Mouse (Mus musculus): ENCODE measurements at regions not wholly inside any gene's neighbourhood (a gene's known extent, or its start where the extent isn't known, plus 50 kb on each side); places are given as distances from the start of the nearest gene placed in this dataset.
"Not testable (repeated sequence)": the region's sequence is repeated elsewhere in the genome, so short reads cannot be mapped to it uniquely, and the experiment has no call there.

GRCm38 (mm10) chr16:9016040-9016761 lies 186.3 kb downstream of the 1810013L24Rik start:
- DNase-seq = no peak

GRCm38 (mm10) chr16:9016762-9017086 lies 186.8 kb downstream of the 1810013L24Rik start:
- DNase-seq = no peak

- no peak for DNase-seq
Observed at GRCm38 (mm10) chr16:9030717-9031116, 200.8 kb downstream of the 1810013L24Rik start.

GRCm38 (mm10) chr16:9043271-9043670 lies 213.4 kb downstream of the 1810013L24Rik start:
- no peak for DNase-seq

- peak; percentile 28 for DNase-seq
Observed at GRCm38 (mm10) chr16:9046864-9047263, 217.0 kb downstream of the 1810013L24Rik start.

GRCm38 (mm10) chr16:9054415-9054814 lies 224.5 kb downstream of the 1810013L24Rik start:
- no peak for DNase-seq

GRCm38 (mm10) chr16:9056430-9056829 lies 226.5 kb downstream of the 1810013L24Rik start:
- DNase-seq = no peak

GRCm38 (mm10) chr16:9071526-9071925 lies 241.6 kb downstream of the 1810013L24Rik start:
- no peak for DNase-seq

- not testable (repeated sequence) for DNase-seq
Observed at GRCm38 (mm10) chr16:9071956-9072355, 242.1 kb downstream of the 1810013L24Rik start.

GRCm38 (mm10) chr16:9074295-9074694 lies 244.4 kb downstream of the 1810013L24Rik start:
- no peak for DNase-seq

- no peak for DNase-seq
Observed at GRCm38 (mm10) chr16:9077451-9077850, 247.6 kb downstream of the 1810013L24Rik start.

GRCm38 (mm10) chr16:9078405-9078942 lies 248.6 kb downstream of the 1810013L24Rik start:
- no peak for DNase-seq

GRCm38 (mm10) chr16:9083040-9083439 lies 253.1 kb downstream of the 1810013L24Rik start:
- no peak for DNase-seq

- no peak for DNase-seq
Observed at GRCm38 (mm10) chr16:9083740-9084139, 253.8 kb downstream of the 1810013L24Rik start.

GRCm38 (mm10) chr16:9084581-9084980 lies 254.7 kb downstream of the 1810013L24Rik start:
- no peak for DNase-seq

GRCm38 (mm10) chr16:9085133-9085532 lies 255.2 kb downstream of the 1810013L24Rik start:
- no peak for DNase-seq

- DNase-seq = peak; percentile 82
Observed at GRCm38 (mm10) chr16:9085977-9086376, 256.1 kb downstream of the 1810013L24Rik start.

GRCm38 (mm10) chr16:9091790-9092189 lies 261.9 kb downstream of the 1810013L24Rik start:
- no peak for DNase-seq

GRCm38 (mm10) chr16:9092191-9092848 lies 262.4 kb downstream of the 1810013L24Rik start:
- DNase-seq = no peak

GRCm38 (mm10) chr16:9093593-9093992 lies 263.7 kb downstream of the 1810013L24Rik start:
- DNase-seq = no peak

GRCm38 (mm10) chr16:9094201-9094600 lies 264.3 kb downstream of the 1810013L24Rik start:
- no peak for DNase-seq

- DNase-seq = no peak
Observed at GRCm38 (mm10) chr16:9106211-9106610, 276.3 kb downstream of the 1810013L24Rik start.

- not testable (repeated sequence) for DNase-seq
Observed at GRCm38 (mm10) chr16:9106676-9107075, 276.8 kb downstream of the 1810013L24Rik start.

GRCm38 (mm10) chr16:9113801-9114200 lies 283.9 kb downstream of the 1810013L24Rik start:
- DNase-seq = no peak

Measured in liver (tissue).